Mouse (Mus musculus) intestine, postnatal 0 days (tissue): ENCODE data around the gene Gm45140. TPM values are rescaled to one million over a fixed set of nuclear protein-coding genes. Genes with fewer than 3 reads are reported as not detected.

Source experiments
- ATAC-seq: fragments of 200-750 bp; cut with Nextera tagmentation; 2 replicates; pipeline ENCODE4 v1.8.0; 2017; ENCODE audit warnings: mild to moderate bottlenecking, moderate TSS enrichment, moderate library complexity
- H3K27ac ChIP-seq: fragments of 300-500 bp; sonication (generic); 2 replicates; pipeline ENCODE4 v1.5.1; 2014; ENCODE audit warnings: mild to moderate bottlenecking, low read depth, low read length, moderate library complexity
- H3K27me3 ChIP-seq: fragments of 300-500 bp; sonication (generic); replicated peaks from 2 replicates; pipeline ENCODE4 v1.6.1; 2014; ENCODE audit warnings: low read length, mixed read lengths; ENCODE audit not compliant: control insufficient read depth, insufficient read depth
- H3K36me3 ChIP-seq: fragments of 300-500 bp; sonication (generic); 2 replicates; pipeline ENCODE4 v1.6.1; 2014; ENCODE audit warnings: mild to moderate bottlenecking, moderate library complexity; ENCODE audit not compliant: control insufficient read depth, insufficient read depth
- H3K4me1 ChIP-seq: fragments of 300-500 bp; sonication (generic); replicated peaks from 2 replicates; pipeline ENCODE4 v1.6.1; 2014; ENCODE audit warnings: antibody characterized with exemption, low read length, mixed read lengths; ENCODE audit not compliant: control insufficient read depth, insufficient read depth
- H3K4me2 ChIP-seq: fragments of 300-500 bp; sonication (generic); replicated peaks from 2 replicates; pipeline ENCODE4 v1.6.1; 2014; ENCODE audit warnings: low read depth, mild to moderate bottlenecking, moderate library complexity
- H3K4me3 ChIP-seq: fragments of 300-500 bp; sonication (generic); 2 replicates; pipeline ENCODE4 v1.5.1; 2014; ENCODE audit warnings: low read depth, low read length
- H3K9ac ChIP-seq: fragments of 300-500 bp; sonication (generic); 2 replicates; pipeline ENCODE4 v1.6.1; 2014; ENCODE audit warnings: mild to moderate bottlenecking, low read depth, low read length
- H3K9me3 ChIP-seq: fragments of 300-500 bp; sonication (generic); 2 replicates; pipeline ENCODE4 v1.6.1; 2016; ENCODE audit warnings: mixed run types; ENCODE audit not compliant: control insufficient read depth
- CTCF ChIP-seq: sonication (generic); IDR thresholded peaks from 2 replicates; pipeline ENCODE4 v1.5.1; 2016; ENCODE audit warnings: low read depth, mild to moderate bottlenecking, control low read depth, antibody characterized with exemption, moderate library complexity
- WGBS: fragments of 180-500 bp; shearing (Covaris S2); extraction: QIAGEN DNeasy Blood & Tissue Kit; methylation state at CpG from one replicate; pipeline ENCODE4 v1.1.7; 2014; 5-methylcytosine and 5-hydroxymethylcytosine counted together
- polyA plus RNA-seq: library from polyadenylated mRNA; unstranded; fragments of >200 nt; fragmentation: Nextera tagmentation; extraction: Ambion mirVana; gene quantifications from 2 replicates; pipeline ENCODE4 v1.2.1, GENCODE M21; 2015

Gm45140 gene
- polyA plus RNA-seq, 1 experiment from 2014 or later, result 2.0 TPM

GRCm38 (mm10) chr6:87778294-87779173 is 57.1 kb downstream of the Gm45140 start:
- no peaks in the 10 kb centered on the region for H3K36me3 ChIP-seq
- H3K4me2 ChIP-seq, result no peak overlapping the region
- no peak overlapping the region; the same call in 1 of the 2 replicates for H3K27ac ChIP-seq
- H3K27me3 ChIP-seq, result no peaks in the 10 kb centered on the region
- H3K4me1 ChIP-seq, result peaks cover 14% of the 10 kb centered on the region
- H3K9me3 ChIP-seq, result no peaks in the 10 kb centered on the region
- no peak overlapping the region for H3K4me3 ChIP-seq
- H3K9ac ChIP-seq, result no peak overlapping the region
- ATAC-seq, result peak; percentile 45; the same call in 1 of the 2 replicates
- 50% methylated on average over 11 of the region's 11 CpGs for WGBS
- no peak for TF ChIP-seq CTCF

GRCm38 (mm10) chr6:87777842-87778241 is 57.8 kb downstream of the Gm45140 start, which contains the start of gene Gp9:
TSS of gene Gp9 (plus strand) at chr6:87778072.
- no peaks in the 10 kb centered on the region for H3K27me3 ChIP-seq
- peak within 1 kb of the TSS; percentile 11 for H3K27ac ChIP-seq
- TF ChIP-seq CTCF, result no peak
- no peaks in the 10 kb centered on the region for H3K36me3 ChIP-seq
- no peaks in the 10 kb centered on the region for H3K9me3 ChIP-seq
- ATAC-seq, result peak; percentile 57; the same call in 1 of the 2 replicates
- WGBS, result 55% methylated on average over 2 of the region's 2 CpGs
- H3K9ac ChIP-seq, result no peak within 1 kb of the TSS
- no peak within 1 kb of the TSS for H3K4me3 ChIP-seq
- H3K4me2 ChIP-seq, result no peak within 1 kb of the TSS
- peaks cover 14% of the 10 kb centered on the region for H3K4me1 ChIP-seq

DNA sequence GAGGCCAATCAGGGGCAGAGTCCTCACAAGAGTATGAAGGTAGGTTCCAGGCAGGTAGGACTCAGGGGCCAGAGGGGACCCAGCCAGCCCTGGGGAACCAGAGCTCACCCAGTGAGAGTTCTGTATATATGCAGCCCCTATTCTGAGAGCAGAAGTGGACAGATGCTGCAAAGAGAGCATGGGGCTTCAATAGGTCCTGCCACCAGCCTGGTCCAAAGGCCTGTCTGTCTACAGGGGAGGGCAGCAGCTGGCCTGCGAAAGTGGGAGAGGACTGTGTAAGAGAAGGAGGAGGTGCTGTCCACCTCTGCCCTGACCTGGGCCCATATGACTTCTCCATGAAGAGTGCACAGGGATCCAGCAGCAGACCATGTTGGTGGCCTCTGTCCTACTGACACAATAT is 58.9 kb downstream of the Gm45140 start:
- TF ChIP-seq CTCF, result no peak
- WGBS, result 82% methylated on average over 1 of the region's 1 CpGs

DNA sequence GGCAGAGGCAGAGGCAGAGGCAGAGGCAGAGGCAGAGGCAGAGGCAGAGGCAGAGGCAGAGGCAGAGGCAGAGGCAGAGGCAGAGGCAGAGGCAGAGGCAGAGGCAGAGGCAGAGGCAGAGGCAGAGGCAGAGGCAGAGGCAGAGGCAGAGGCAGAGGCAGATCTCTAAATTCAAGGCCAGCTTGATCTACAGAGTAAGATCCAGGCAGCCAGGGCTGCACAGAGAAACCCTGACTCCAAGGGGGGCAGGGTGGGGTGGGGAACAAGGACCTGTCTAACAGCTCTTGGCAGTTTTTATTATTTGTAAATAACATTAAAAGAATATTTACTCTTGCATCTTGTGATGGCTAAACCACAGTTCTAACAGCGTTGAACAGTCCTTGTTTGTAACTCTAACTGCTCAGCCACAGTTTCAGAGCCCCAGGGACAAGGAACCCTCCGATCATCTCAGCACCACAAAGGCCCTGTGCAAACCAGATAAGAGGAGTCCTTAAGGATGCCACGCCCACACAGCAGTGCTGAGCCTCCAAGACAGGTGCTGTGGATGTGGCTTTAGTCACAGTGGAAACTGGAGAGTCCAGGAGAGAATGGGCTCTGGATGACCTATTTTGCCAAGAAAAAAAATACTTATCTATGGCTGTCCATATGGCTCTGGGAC is 59.9 kb downstream of the Gm45140 start:
- 30% methylated on average over 3 of the region's 3 CpGs for WGBS
- H3K36me3 ChIP-seq, result no peaks in the 10 kb centered on the region
- H3K4me1 ChIP-seq, result peaks cover 14% of the 10 kb centered on the region
- TF ChIP-seq CTCF, result no peak
- no peak overlapping the region for H3K4me2 ChIP-seq
- ATAC-seq, result no peak
- H3K4me3 ChIP-seq, result no peak overlapping the region
- no peak overlapping the region for H3K27ac ChIP-seq
- H3K27me3 ChIP-seq, result no peaks in the 10 kb centered on the region
- H3K9me3 ChIP-seq, result no peaks in the 10 kb centered on the region
- no peak overlapping the region for H3K9ac ChIP-seq

More for the DNA sequence above, 58.9 kb downstream of the Gm45140 start:
- H3K9me3 ChIP-seq, result no peaks in the 10 kb centered on the region
- H3K4me3 ChIP-seq, result no peak overlapping the region
- no peaks in the 10 kb centered on the region for H3K27me3 ChIP-seq
- no peak overlapping the region for H3K9ac ChIP-seq
- peaks cover 14% of the 10 kb centered on the region for H3K4me1 ChIP-seq
- H3K27ac ChIP-seq, result no peak overlapping the region
- no peak overlapping the region for H3K4me2 ChIP-seq
- H3K36me3 ChIP-seq, result no peaks in the 10 kb centered on the region
- no peak for ATAC-seq

GRCm38 (mm10) chr6:87774909-87775308 is 60.7 kb downstream of the Gm45140 start:
- Histone ChIP-seq H3K9me3 (no peaks in the 10 kb centered on the region), H3K9ac (no peak overlapping the region), H3K36me3 (no peaks in the 10 kb centered on the region), H3K4me2 (no peak overlapping the region), H3K4me1 (peaks cover 14% of the 10 kb centered on the region), H3K27ac (no peak overlapping the region), H3K4me3 (no peak overlapping the region), H3K27me3 (no peaks in the 10 kb centered on the region)
- WGBS, result 68% methylated on average over 9 of the region's 9 CpGs
- TF ChIP-seq CTCF, result no peak
- no peak for ATAC-seq

DNA sequence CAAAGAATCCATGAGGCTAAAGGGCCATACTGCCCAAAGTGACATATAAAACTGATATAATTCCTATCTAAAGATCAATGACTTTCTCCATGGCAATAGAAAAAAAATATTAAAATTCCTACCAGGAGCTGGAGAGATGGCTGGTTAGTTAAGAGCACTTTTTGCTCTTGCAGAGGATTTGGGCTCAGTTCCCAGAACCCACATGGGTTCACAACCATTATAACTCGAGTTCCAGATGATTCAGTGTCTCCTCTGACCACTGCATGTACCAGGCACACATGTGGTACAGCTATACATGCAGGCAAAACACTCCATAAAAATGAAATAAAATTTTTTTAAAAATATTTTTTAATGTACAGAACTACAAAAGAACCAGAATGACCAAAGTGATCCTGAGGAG is 61.1 kb downstream of the Gm45140 start:
- Histone ChIP-seq H3K27ac (no peak overlapping the region), H3K36me3 (no peaks in the 10 kb centered on the region), H3K4me3 (no peak overlapping the region), H3K27me3 (no peaks in the 10 kb centered on the region), H3K9me3 (no peaks in the 10 kb centered on the region), H3K9ac (no peak overlapping the region), H3K4me2 (no peak overlapping the region), H3K4me1 (peaks cover 14% of the 10 kb centered on the region)
- no peak for ATAC-seq
- no peak for TF ChIP-seq CTCF
- WGBS, result 50% methylated on average over 1 of the region's 1 CpGs
